Mouse (Mus musculus): Measurements from ENCODE around the gene Rtkn2. TPM values are rescaled to one million over a fixed set of nuclear protein-coding genes. Genes with fewer than 3 reads are reported as not detected.

Gene Rtkn2
- polyA plus RNA-seq, 1 experiment from 2014 or later: 6.5 TPM

GRCm38 (mm10) chr10:67977271-67977670, 2.1 kb upstream of the Rtkn2 start:
- Histone ChIP-seq H3K4me2 (no peak overlapping the region), H3K4me3 (ENCODE audit: low read depth, low read length) (no peak overlapping the region), H3K27me3 (ENCODE audit: control insufficient read depth, insufficient read depth, low read length) (no peaks in the 10 kb centered on the region), H3K9ac (ENCODE audit: low read depth, low read length) (no peak overlapping the region), H3K9me3 (replicated peaks; ENCODE audit: control insufficient read depth, low read length) (no peaks in the 10 kb centered on the region), H3K4me1 (ENCODE audit: control insufficient read depth, insufficient read depth, low read length) (no peaks in the 10 kb centered on the region), H3K27ac (ENCODE audit: low read depth, low read length) (no peak overlapping the region), H3K36me3 (ENCODE audit: control insufficient read depth, insufficient read depth, low read length) (no peaks in the 10 kb centered on the region)
- ATAC-seq (replicated peaks; ENCODE audit: insufficient number of reproducible peaks, low FRiP score, low TSS enrichment): no peak
- 49% methylated on average over 4 of the region's 4 CpGs for WGBS (ENCODE audit: insufficient replicate concordance)

GRCm38 (mm10) chr10:67983776-67984175, 4.4 kb downstream of the Rtkn2 start:
- Histone ChIP-seq H3K4me3 (ENCODE audit: low read depth, low read length) (no peak overlapping the region), H3K9ac (ENCODE audit: low read depth, low read length) (no peak overlapping the region), H3K9me3 (replicated peaks; ENCODE audit: control insufficient read depth, low read length) (no peaks in the 10 kb centered on the region), H3K27ac (ENCODE audit: low read depth, low read length) (no peak overlapping the region), H3K4me1 (ENCODE audit: control insufficient read depth, insufficient read depth, low read length) (no peaks in the 10 kb centered on the region), H3K4me2 (no peak overlapping the region), H3K27me3 (ENCODE audit: control insufficient read depth, insufficient read depth, low read length) (no peaks in the 10 kb centered on the region), H3K36me3 (ENCODE audit: control insufficient read depth, insufficient read depth, low read length) (no peaks in the 10 kb centered on the region)
- WGBS (ENCODE audit: insufficient replicate concordance): 90% methylated on average over 8 of the region's 8 CpGs
- ATAC-seq (replicated peaks; ENCODE audit: insufficient number of reproducible peaks, low FRiP score, low TSS enrichment): no peak

- no peak; the same call in 1 of the 2 replicates for ATAC-seq (replicated peaks; ENCODE audit: insufficient number of reproducible peaks, low FRiP score, low TSS enrichment)
- H3K27ac ChIP-seq (ENCODE audit: low read depth, low read length): no peak overlapping the region
- H3K9me3 ChIP-seq (replicated peaks; ENCODE audit: control insufficient read depth, low read length): no peaks in the 10 kb centered on the region
- no peak overlapping the region for H3K4me2 ChIP-seq
- H3K4me3 ChIP-seq (ENCODE audit: low read depth, low read length): no peak overlapping the region
- no peaks in the 10 kb centered on the region for H3K36me3 ChIP-seq (ENCODE audit: control insufficient read depth, insufficient read depth, low read length)
- 43% methylated on average over 13 of the region's 13 CpGs for WGBS (ENCODE audit: insufficient replicate concordance)
- no peaks in the 10 kb centered on the region for H3K27me3 ChIP-seq (ENCODE audit: control insufficient read depth, insufficient read depth, low read length)
- H3K9ac ChIP-seq (ENCODE audit: low read depth, low read length): no peak overlapping the region
- H3K4me1 ChIP-seq (ENCODE audit: control insufficient read depth, insufficient read depth, low read length): no peaks in the 10 kb centered on the region
Observed at GRCm38 (mm10) chr10:67984271-67984943, 5.0 kb downstream of the Rtkn2 start.

- Histone ChIP-seq H3K27me3 (ENCODE audit: control insufficient read depth, insufficient read depth, low read length) (no peaks in the 10 kb centered on the region), H3K4me3 (ENCODE audit: low read depth, low read length) (no peak overlapping the region), H3K36me3 (ENCODE audit: control insufficient read depth, insufficient read depth, low read length) (no peaks in the 10 kb centered on the region), H3K27ac (ENCODE audit: low read depth, low read length) (no peak overlapping the region), H3K9me3 (replicated peaks; ENCODE audit: control insufficient read depth, low read length) (no peaks in the 10 kb centered on the region), H3K4me2 (no peak overlapping the region), H3K9ac (ENCODE audit: low read depth, low read length) (no peak overlapping the region), H3K4me1 (ENCODE audit: control insufficient read depth, insufficient read depth, low read length) (no peaks in the 10 kb centered on the region)
- ATAC-seq (replicated peaks; ENCODE audit: insufficient number of reproducible peaks, low FRiP score, low TSS enrichment): no peak
- WGBS (ENCODE audit: insufficient replicate concordance): 85% methylated on average over 17 of the region's 17 CpGs
Observed at GRCm38 (mm10) chr10:67985100-67985499, 5.7 kb downstream of the Rtkn2 start.

- WGBS (ENCODE audit: insufficient replicate concordance): 60% methylated on average over 12 of the region's 12 CpGs
- Histone ChIP-seq H3K27me3 (ENCODE audit: control insufficient read depth, insufficient read depth, low read length) (no peaks in the 10 kb centered on the region), H3K27ac (ENCODE audit: low read depth, low read length) (no peak overlapping the region), H3K9me3 (replicated peaks; ENCODE audit: control insufficient read depth, low read length) (no peaks in the 10 kb centered on the region), H3K4me2 (no peak overlapping the region), H3K9ac (ENCODE audit: low read depth, low read length) (no peak overlapping the region), H3K4me1 (ENCODE audit: control insufficient read depth, insufficient read depth, low read length) (no peaks in the 10 kb centered on the region), H3K4me3 (ENCODE audit: low read depth, low read length) (no peak overlapping the region), H3K36me3 (ENCODE audit: control insufficient read depth, insufficient read depth, low read length) (no peaks in the 10 kb centered on the region)
- no peak for ATAC-seq (replicated peaks; ENCODE audit: insufficient number of reproducible peaks, low FRiP score, low TSS enrichment)
Observed at GRCm38 (mm10) chr10:67995356-67995755, 16.0 kb downstream of the Rtkn2 start.

- 0% methylated on average over 1 of the region's 1 CpGs for WGBS (ENCODE audit: insufficient replicate concordance)
- H3K27me3 ChIP-seq (ENCODE audit: control insufficient read depth, insufficient read depth, low read length): no peaks in the 10 kb centered on the region
Observed at GRCm38 (mm10) chr10:67996171-67996570, 16.8 kb downstream of the Rtkn2 start.

GRCm38 (mm10) chr10:67998116-67998635, 18.8 kb downstream of the Rtkn2 start:
- H3K36me3 ChIP-seq (ENCODE audit: control insufficient read depth, insufficient read depth, low read length): no peaks in the 10 kb centered on the region
- no peaks in the 10 kb centered on the region for H3K9me3 ChIP-seq (replicated peaks; ENCODE audit: control insufficient read depth, low read length)
- ATAC-seq (replicated peaks; ENCODE audit: insufficient number of reproducible peaks, low FRiP score, low TSS enrichment): 0 out of 2 replicates have a peak, but pooled peaks have one; percentile 49
- H3K4me3 ChIP-seq (ENCODE audit: low read depth, low read length): no peak overlapping the region
- no peak overlapping the region for H3K9ac ChIP-seq (ENCODE audit: low read depth, low read length)
- 29% methylated on average over 13 of the region's 13 CpGs for WGBS (ENCODE audit: insufficient replicate concordance)
- H3K27me3 ChIP-seq (ENCODE audit: control insufficient read depth, insufficient read depth, low read length): no peaks in the 10 kb centered on the region
- H3K27ac ChIP-seq (ENCODE audit: low read depth, low read length): no peak overlapping the region
- H3K4me1 ChIP-seq (ENCODE audit: control insufficient read depth, insufficient read depth, low read length): no peaks in the 10 kb centered on the region
- peak overlapping the region; percentile 27 for H3K4me2 ChIP-seq

More at GRCm38 (mm10) chr10:67996171-67996570, 16.8 kb downstream of the Rtkn2 start:
- ATAC-seq (replicated peaks; ENCODE audit: insufficient number of reproducible peaks, low FRiP score, low TSS enrichment): no peak
- Histone ChIP-seq H3K4me2 (no peak overlapping the region), H3K9ac (ENCODE audit: low read depth, low read length) (no peak overlapping the region), H3K4me3 (ENCODE audit: low read depth, low read length) (no peak overlapping the region), H3K36me3 (ENCODE audit: control insufficient read depth, insufficient read depth, low read length) (no peaks in the 10 kb centered on the region), H3K9me3 (replicated peaks; ENCODE audit: control insufficient read depth, low read length) (no peaks in the 10 kb centered on the region), H3K4me1 (ENCODE audit: control insufficient read depth, insufficient read depth, low read length) (no peaks in the 10 kb centered on the region), H3K27ac (ENCODE audit: low read depth, low read length) (no peak overlapping the region)

- H3K36me3 ChIP-seq (ENCODE audit: control insufficient read depth, insufficient read depth, low read length): no peaks in the 10 kb centered on the region
- ATAC-seq (replicated peaks; ENCODE audit: insufficient number of reproducible peaks, low FRiP score, low TSS enrichment): no peak
- H3K9me3 ChIP-seq (replicated peaks; ENCODE audit: control insufficient read depth, low read length): no peaks in the 10 kb centered on the region
- H3K9ac ChIP-seq (ENCODE audit: low read depth, low read length): no peak overlapping the region
- WGBS (ENCODE audit: insufficient replicate concordance): 87% methylated on average over 10 of the region's 10 CpGs
- H3K27me3 ChIP-seq (ENCODE audit: control insufficient read depth, insufficient read depth, low read length): no peaks in the 10 kb centered on the region
- H3K4me3 ChIP-seq (ENCODE audit: low read depth, low read length): no peak overlapping the region
- no peak overlapping the region for H3K27ac ChIP-seq (ENCODE audit: low read depth, low read length)
- H3K4me1 ChIP-seq (ENCODE audit: control insufficient read depth, insufficient read depth, low read length): no peaks in the 10 kb centered on the region
- no peak overlapping the region for H3K4me2 ChIP-seq
Observed at GRCm38 (mm10) chr10:67999170-67999569, 19.8 kb downstream of the Rtkn2 start.

GRCm38 (mm10) chr10:68001456-68001855, 22.1 kb downstream of the Rtkn2 start:
- no peak overlapping the region for H3K27ac ChIP-seq (ENCODE audit: low read depth, low read length)
- H3K9me3 ChIP-seq (replicated peaks; ENCODE audit: control insufficient read depth, low read length): no peaks in the 10 kb centered on the region
- ATAC-seq (replicated peaks; ENCODE audit: insufficient number of reproducible peaks, low FRiP score, low TSS enrichment): no peak
- 86% methylated on average over 6 of the region's 6 CpGs for WGBS (ENCODE audit: insufficient replicate concordance)
- no peaks in the 10 kb centered on the region for H3K27me3 ChIP-seq (ENCODE audit: control insufficient read depth, insufficient read depth, low read length)
- no peak overlapping the region for H3K4me2 ChIP-seq
- no peak overlapping the region for H3K4me3 ChIP-seq (ENCODE audit: low read depth, low read length)
- no peaks in the 10 kb centered on the region for H3K4me1 ChIP-seq (ENCODE audit: control insufficient read depth, insufficient read depth, low read length)
- H3K9ac ChIP-seq (ENCODE audit: low read depth, low read length): no peak overlapping the region
- H3K36me3 ChIP-seq (ENCODE audit: control insufficient read depth, insufficient read depth, low read length): no peaks in the 10 kb centered on the region
